Mouse (Mus musculus): ENCODE data around the gene Krt42.

The Krt42 gene

GRCm38 (mm10) chr11:100290235-100290634, 20.6 kb upstream of the Krt42 start:
- CTCF ChIA-PET, result interaction anchor here in 3 of 4 experiments (1.0 to 12.1 kb wide), 5 partner anchors 5 to 921 kb away, joined by 3 to 317 read pairs (median 254); no protein-coding TSS in a partner anchor
- POLR2A ChIA-PET, result interaction anchor here in 3 of 4 experiments (0.5 to 16.3 kb wide), 15 partner anchors 8 to 1178 kb away, joined by 3 to 262 read pairs (median 4); partner anchors contain the start of genes Eif1 (in 3 of the 3), Krt17 (in 1 of the 3) and Krt19 (in 1 of the 3)

GRCm38 (mm10) chr11:100288942-100289341, 19.3 kb upstream of the Krt42 start:
- POLR2A ChIA-PET, result interaction anchor here in 3 of 4 experiments (0.6 to 16.3 kb wide), 13 partner anchors 7 to 99 kb away, joined by 3 to 262 read pairs (median 6); partner anchors contain the start of genes Eif1 (in 3 of the 3) and Krt17 (in 1 of the 3)
- CTCF ChIA-PET, result interaction anchor here in 3 of 4 experiments (0.6 to 10.3 kb wide), 8 partner anchors 7 to 120 kb away, joined by 3 to 254 read pairs (median 4); no protein-coding TSS in a partner anchor

GRCm38 (mm10) chr11:100287024-100287423, 17.4 kb upstream of the Krt42 start:
- ChIA-PET POLR2A (interaction anchor here (0.6 to 16.3 kb wide), 34 partner anchors 7 to 276 kb away, joined by 3 to 262 read pairs (median 4); partner anchors contain the start of genes Eif1 (in 3 of the 4), Krt42 (in 2 of the 4) and Krt17 (in 1 of the 4)), CTCF (interaction anchor here (0.6 to 10.3 kb wide), 11 partner anchors 9 to 228 kb away, joined by 3 to 317 read pairs (median 5); no protein-coding TSS in a partner anchor)

GRCm38 (mm10) chr11:100284988-100285387, 15.3 kb upstream of the Krt42 start:
- ChIA-PET CTCF (interaction anchor here (0.6 to 10.3 kb wide), 11 partner anchors 10 to 148 kb away, joined by 3 to 317 read pairs (median 5); partner anchors contain the start of genes Hap1 (in 1 of the 4) and Krt17 (in 1 of the 4)), POLR2A (interaction anchor here (0.6 to 16.3 kb wide), 31 partner anchors 9 to 139 kb away, joined by 3 to 262 read pairs (median 6); partner anchors contain the start of genes Eif1 (in 4 of the 4), Krt42 (in 2 of the 4), Hap1 (in 1 of the 4) and Jup (in 1 of the 4))

- CTCF ChIA-PET, result interaction anchor here (0.5 to 10.3 kb wide), 126 partner anchors 8 to 1852 kb away, joined by 3 to 317 read pairs (median 5); partner anchors contain the start of genes Krt14 (in 3 of the 4), Krt17 (in 3 of the 4), Krt42 (in 3 of the 4) and Krt9 (in 2 of the 4)
- POLR2A ChIA-PET, result interaction anchor here (0.5 to 16.3 kb wide), 51 partner anchors 7 to 144 kb away, joined by 3 to 262 read pairs (median 5); partner anchors contain the start of genes Eif1 (in 3 of the 4), Hap1 (in 1 of the 4), Krt14 (in 1 of the 4) and Krt17 (in 1 of the 4)
Measured at GRCm38 (mm10) chr11:100282549-100282948, 12.9 kb upstream of the Krt42 start.

GRCm38 (mm10) chr11:100281596-100282544, 12.2 kb upstream of the Krt42 start:
- CTCF ChIA-PET, result interaction anchor here (0.5 to 10.3 kb wide), 137 partner anchors 8 to 1741 kb away, joined by 3 to 317 read pairs (median 5); partner anchors contain the start of genes Krt14 (in 3 of the 4), Krt17 (in 3 of the 4), Krt42 (in 2 of the 4) and Krt9 (in 2 of the 4)
- POLR2A ChIA-PET, result interaction anchor here (0.5 to 16.3 kb wide), 54 partner anchors 8 to 143 kb away, joined by 3 to 262 read pairs (median 5); partner anchors contain the start of genes Eif1 (in 3 of the 4), Hap1 (in 1 of the 4), Krt14 (in 1 of the 4) and Krt17 (in 1 of the 4)

- ChIA-PET CTCF (interaction anchor here in 3 of 4 experiments (1.0 to 2.5 kb wide), 7 partner anchors 17 to 110 kb away, joined by 3 to 7 read pairs (median 5); partner anchors contain the start of gene Krt17 (in 1 of the 3)), POLR2A (interaction anchor here (0.5 to 16.3 kb wide), 27 partner anchors 8 to 133 kb away, joined by 3 to 262 read pairs (median 10); partner anchors contain the start of genes Eif1 (in 3 of the 4), Krt17 (in 2 of the 4) and Krt42 (in 2 of the 4))
Measured at GRCm38 (mm10) chr11:100278759-100279158, 9.1 kb upstream of the Krt42 start.

- POLR2A ChIA-PET, result interaction anchor here (0.6 to 16.3 kb wide), 35 partner anchors 8 to 730 kb away, joined by 3 to 262 read pairs (median 7); partner anchors contain the start of genes Eif1 (in 3 of the 4), Krt17 (in 2 of the 4), Krt42 (in 2 of the 4) and Jup (in 1 of the 4)
- CTCF ChIA-PET, result interaction anchor here in 3 of 4 experiments (0.6 to 3.2 kb wide), 12 partner anchors 11 to 109 kb away, joined by 3 to 13 read pairs (median 5); partner anchors contain the start of gene Krt17 (in 1 of the 3)
Measured at GRCm38 (mm10) chr11:100277726-100278480, 8.2 kb upstream of the Krt42 start.

GRCm38 (mm10) chr11:100275466-100275865, 5.8 kb upstream of the Krt42 start:
- ChIA-PET CTCF (interaction anchor here in 2 of 4 experiments (0.9 to 3.2 kb wide), 4 partner anchors 11 to 75 kb away, joined by 3 to 13 read pairs (median 4); no protein-coding TSS in a partner anchor), POLR2A (interaction anchor here (0.7 to 16.3 kb wide), 33 partner anchors 7 to 111 kb away, joined by 3 to 262 read pairs (median 7); partner anchors contain the start of genes Eif1 (in 3 of the 4), Krt17 (in 2 of the 4) and Krt42 (in 1 of the 4))

GRCm38 (mm10) chr11:100274719-100275118, 5.0 kb upstream of the Krt42 start:
- POLR2A ChIA-PET, result interaction anchor here in 2 of 4 experiments (0.9 to 1.9 kb wide), 7 partner anchors 13 to 53 kb away, joined by 3 to 19 read pairs (median 6); partner anchors contain the start of genes Eif1 (in 2 of the 2) and Krt17 (in 1 of the 2)
- CTCF ChIA-PET, result interaction anchor here in 2 of 4 experiments (1.2 to 1.5 kb wide), 2 partner anchors 8 kb away, joined by 4 to 8 read pairs; no protein-coding TSS in a partner anchor

- CTCF ChIA-PET, result interaction anchor here (0.6 to 8.5 kb wide), 10 partner anchors 9 to 103 kb away, joined by 3 to 71 read pairs (median 5); no protein-coding TSS in a partner anchor
- POLR2A ChIA-PET, result interaction anchor here (0.6 to 8.7 kb wide), 26 partner anchors 9 to 126 kb away, joined by 3 to 162 read pairs (median 4); partner anchors contain the start of genes Eif1 (in 3 of the 4), Krt17 (in 3 of the 4) and Jup (in 2 of the 4)
Measured at GRCm38 (mm10) chr11:100271878-100272277, 2.2 kb upstream of the Krt42 start.

GRCm38 (mm10) chr11:100262058-100262980, 7.4 kb downstream of the Krt42 start:
- CTCF ChIA-PET, result interaction anchor here in 3 of 4 experiments (0.5 to 7.3 kb wide), 15 partner anchors 8 to 1196 kb away, joined by 3 to 69 read pairs (median 4); no protein-coding TSS in a partner anchor
- POLR2A ChIA-PET, result interaction anchor here (0.5 to 11.3 kb wide), 34 partner anchors 8 to 952 kb away, joined by 3 to 262 read pairs (median 5); partner anchors contain the start of genes Eif1 (in 4 of the 4) and Krt42 (in 1 of the 4)

GRCm38 (mm10) chr11:100261235-100261605, 8.5 kb downstream of the Krt42 start:
- ChIA-PET POLR2A (interaction anchor here (0.6 to 11.3 kb wide), 25 partner anchors 8 to 359 kb away, joined by 3 to 262 read pairs (median 6); partner anchors contain the start of genes Eif1 (in 3 of the 4) and Krt42 (in 1 of the 4)), CTCF (interaction anchor here (0.6 to 7.3 kb wide), 15 partner anchors 9 to 1074 kb away, joined by 3 to 69 read pairs (median 4); no protein-coding TSS in a partner anchor)

GRCm38 (mm10) chr11:100260514-100261234, 9.0 kb downstream of the Krt42 start, which contains the start of gene Krt17:
Krt17 (minus strand) TSS chr11:100261029.
- ChIA-PET CTCF (interaction anchor here (0.6 to 7.3 kb wide), 14 partner anchors 9 to 1075 kb away, joined by 3 to 69 read pairs (median 4); no protein-coding TSS in a partner anchor), POLR2A (interaction anchor here (0.6 to 11.3 kb wide), 19 partner anchors 10 to 360 kb away, joined by 3 to 262 read pairs (median 6); partner anchors contain the start of genes Eif1 (in 3 of the 4) and Krt42 (in 1 of the 4))

Data from embryonic stem cell, embryonic (primary cell).